9 mouse cellular contexts compared by ENCODE assay signal in genomic region chr1:89566578-89567488, GRCm38 (mm10).
DNase-seq lines count a peak whose midpoint lies in the region; ATAC-seq lines count a peak whose summit lies in the region.
"Had no signal": no experiment of that assay in that cellular context is flagged by ENCODE, and none has a peak within 500 bp of the region (broad histone marks: within the 10 kb centered on the region; RNA-seq: fewer than 3 reads in every experiment).

No protein-coding gene starts in this region.

- no peak overlapping the region for H3K4me3 ChIP-seq in hindbrain, embryonic 15.5 days
- H3K4me3 ChIP-seq: erythroblast, embryonic 14.5 days had no signal

- H3K27me3 ChIP-seq in hindbrain, embryonic 15.5 days = no peaks in the 10 kb centered on the region

- 22% methylated on average over 9 of the region's 9 CpGs for WGBS in hindbrain, embryonic 15.5 days

- H3K27ac ChIP-seq in hindbrain, embryonic 15.5 days (replicated peaks) = peak overlapping the region; percentile 66

- no peak overlapping the region for H3K4me2 ChIP-seq in hindbrain, embryonic 15.5 days

- H3K36me3 ChIP-seq in hindbrain, embryonic 15.5 days = no peaks in the 10 kb centered on the region

- no peaks in the 10 kb centered on the region for H3K9me3 ChIP-seq in hindbrain, embryonic 15.5 days

- peaks cover 55% of the 10 kb centered on the region for H3K4me1 ChIP-seq in hindbrain, embryonic 15.5 days (replicated peaks)

- H3K9ac ChIP-seq in hindbrain, embryonic 15.5 days = no peak overlapping the region

- peak; percentile 46 for ATAC-seq in hindbrain, embryonic 15.5 days (ENCODE audit: low FRiP score, low read depth)

- DNase-seq in left cerebral cortex, postnatal 4 days = peak; percentile 78
- DNase-seq in left cerebral cortex, adult 18-20 months (ENCODE audit: low spot score in 2 of 2) = no peak
- peak; percentile 47 for DNase-seq in cerebellum, adult 8-10 months
- peak; percentile 58 for DNase-seq in retina, postnatal 1 day
- DNase-seq in left cerebral cortex, postnatal 25 days (ENCODE audit: low spot score in 2 of 2) = no peak
- DNase-seq in kidney, adult 9 months = no peak
- no peak for DNase-seq in urinary bladder, postnatal 10 days (ENCODE audit: low spot score)

- intact Hi-C loops in left cerebral cortex, postnatal 4 days (cut with DNase I) = no loop called here
- intact Hi-C loops in left cerebral cortex, postnatal 25 days (cut with DNase I) = no loop called here

Comparison
In these comparisons a context has a peak if more than half of its experiments do, and no peak if none do; other contexts are left out.
1. DNase-seq: peak in left cerebral cortex, postnatal 4 days (single experiment), cerebellum, adult 8-10 months (single experiment) and retina, postnatal 1 day (single experiment); none in left cerebral cortex, adult 18-20 months (0 of 2), left cerebral cortex, postnatal 25 days (0 of 2), kidney, adult 9 months (single experiment) and urinary bladder, postnatal 10 days (single experiment).